Mouse (Mus musculus): Measurements from ENCODE around the gene Ctc1.
A peak's percentile ranks its signal among the peaks of the same experiment; 100 is the strongest.
"Not testable (repeated sequence)": the region's sequence is repeated elsewhere in the genome, so short reads cannot be mapped to it uniquely, and the experiment has no call there.

Gene Ctc1

GRCm38 (mm10) chr11:69008182-69009121, 7.3 kb upstream of the Ctc1 start, which contains the start of gene Pfas:
Gene Pfas, minus strand, starts transcription at chr11:69008460.
- peak; percentile 82 to 84 for DNase-seq

GRCm38 (mm10) chr11:69009508-69009907, 6.2 kb upstream of the Ctc1 start:
- DNase-seq, result no peak

- no peak for DNase-seq
Measured at GRCm38 (mm10) chr11:69010400-69011323, 5.0 kb upstream of the Ctc1 start.

- DNase-seq, result not testable (repeated sequence)
Measured at GRCm38 (mm10) chr11:69011445-69011844, 4.3 kb upstream of the Ctc1 start.

GRCm38 (mm10) chr11:69012071-69012601, 3.6 kb upstream of the Ctc1 start:
- peak; percentile 72 to 81 for DNase-seq

- DNase-seq, result no peak
Measured at GRCm38 (mm10) chr11:69016755-69017154, 1.0 kb downstream of the Ctc1 start.

GRCm38 (mm10) chr11:69020691-69021090, 5.0 kb downstream of the Ctc1 start:
- DNase-seq, result no peak

- no peak for DNase-seq
Measured at GRCm38 (mm10) chr11:69026562-69026961, 10.9 kb downstream of the Ctc1 start.

- DNase-seq, result no peak
Measured at GRCm38 (mm10) chr11:69028805-69029204, 13.1 kb downstream of the Ctc1 start.

GRCm38 (mm10) chr11:69033552-69033951, 17.8 kb downstream of the Ctc1 start:
- no peak for DNase-seq

- DNase-seq, result no peak
Measured at GRCm38 (mm10) chr11:69034585-69034984, 18.9 kb downstream of the Ctc1 start.

- no peak for DNase-seq
Measured at GRCm38 (mm10) chr11:69035411-69035810, 19.7 kb downstream of the Ctc1 start.

- DNase-seq, result peak; percentile 73 to 80
Measured at GRCm38 (mm10) chr11:69035849-69036248, 20.1 kb downstream of the Ctc1 start.

- peak; percentile 58 to 76 for DNase-seq
Measured at GRCm38 (mm10) chr11:69036486-69037230, 20.9 kb downstream of the Ctc1 start.

- DNase-seq, result peak; percentile 68 to 81
Measured at GRCm38 (mm10) chr11:69037231-69038061, 21.7 kb downstream of the Ctc1 start.

GRCm38 (mm10) chr11:69038173-69038572, 22.5 kb downstream of the Ctc1 start:
- DNase-seq, result no peak

- peak; percentile 64 to 76 for DNase-seq
Measured at GRCm38 (mm10) chr11:69045531-69046394, 30.1 kb downstream of the Ctc1 start, which contains the start of gene Aurkb. Gene Aurkb, plus strand, starts transcription at chr11:69045647.

- DNase-seq, result no peak
Measured at GRCm38 (mm10) chr11:69046395-69046774, 30.7 kb downstream of the Ctc1 start.

- DNase-seq, result no peak
Measured at GRCm38 (mm10) chr11:69047592-69047991, 31.9 kb downstream of the Ctc1 start.

GRCm38 (mm10) chr11:69048151-69048550, 32.4 kb downstream of the Ctc1 start:
- DNase-seq, result no peak

Measured in thymus, adult 18-20 months (tissue).